Mouse (Mus musculus) layer of hippocampus, adult 18-20 months (tissue): Measurements from ENCODE around the gene Tmem212. TPM values are rescaled to one million over a fixed set of nuclear protein-coding genes. Genes with fewer than 3 reads are reported as not detected.
"Not testable (repeated sequence)": the region's sequence is repeated elsewhere in the genome, so short reads cannot be mapped to it uniquely, and the experiment has no call there.

Experiments
- DNase-seq, 2 experiments: peaks; one replicate each; pipeline ENCODE4 v3.0.0; 2022; ENCODE audit warnings: low spot score in 2 of 2
- long read RNA-seq: library from polyadenylated mRNA; stranded (forward); transcript quantifications from one replicate; pipeline ENCODE4 v2.0.0, GENCODE M21; 2021
- total RNA-seq, 2 experiments: library from RNA; stranded (reverse); gene quantifications; 2 replicates each; pipeline ENCODE4 v1.2.3; 2021

Tmem212 gene
- total RNA-seq, result 1 to 10 TPM; 2.8 to 3.9 TPM
- long read RNA-seq, partial matches to known transcripts, result 0 of 1 reads
- long read RNA-seq, other reads (novel, unspliced or antisense), result 1 of 1 reads

- DNase-seq, result no peak
Observed at GRCm38 (mm10) chr3:27896318-27896892, at the start of gene Tmem212. Gene Tmem212, minus strand, starts transcription at chr3:27896368.

- DNase-seq, result not testable (repeated sequence)
Observed at GRCm38 (mm10) chr3:27945397-27945796, 49.2 kb upstream of the Tmem212 start.

DNA sequence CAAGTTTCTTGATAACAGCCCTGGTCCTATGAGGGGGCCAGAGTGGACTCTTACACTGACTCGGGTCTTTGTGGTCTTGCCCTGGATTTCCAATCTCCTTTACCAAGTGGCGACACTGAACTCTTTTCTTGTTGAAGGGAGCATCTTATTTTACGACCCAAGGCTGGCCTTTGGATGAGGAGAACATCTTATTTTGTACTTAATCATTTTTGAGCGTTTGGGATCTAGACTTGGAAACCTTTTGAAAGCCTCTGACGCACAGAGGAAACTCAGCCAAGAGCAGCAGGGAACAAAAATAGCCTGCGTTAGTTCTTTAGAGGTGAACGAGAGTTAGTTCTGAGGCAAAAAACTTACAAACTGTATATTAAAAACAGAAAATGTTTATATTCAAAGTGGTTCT, 46.8 kb upstream of the Tmem212 start:
- no peak for DNase-seq

DNA sequence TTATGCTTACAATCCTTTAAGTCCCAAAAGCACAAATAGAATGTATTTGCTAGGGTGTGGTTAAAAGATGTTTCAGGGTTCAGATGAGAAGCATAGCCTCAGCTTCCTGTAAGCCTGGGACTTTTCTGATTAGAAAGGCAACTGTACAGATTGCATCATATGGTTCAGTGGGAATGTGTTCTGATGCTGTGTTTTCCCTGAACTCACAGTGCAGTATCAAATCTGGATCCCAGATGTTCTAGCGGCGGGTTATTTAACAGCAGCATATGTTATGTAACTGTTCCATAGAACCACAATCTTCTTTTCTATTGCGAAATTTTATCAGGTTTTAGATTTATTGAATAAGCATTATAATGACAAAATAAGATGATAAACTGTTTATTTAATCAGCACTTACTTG, 45.5 kb upstream of the Tmem212 start:
- DNase-seq, result no peak

- peak; percentile 25 to 71 for DNase-seq
Observed at GRCm38 (mm10) chr3:27938381-27939323, 42.5 kb upstream of the Tmem212 start, which contains the start of gene Pld1. Gene Pld1, plus strand, starts transcription at chr3:27938695.

DNA sequence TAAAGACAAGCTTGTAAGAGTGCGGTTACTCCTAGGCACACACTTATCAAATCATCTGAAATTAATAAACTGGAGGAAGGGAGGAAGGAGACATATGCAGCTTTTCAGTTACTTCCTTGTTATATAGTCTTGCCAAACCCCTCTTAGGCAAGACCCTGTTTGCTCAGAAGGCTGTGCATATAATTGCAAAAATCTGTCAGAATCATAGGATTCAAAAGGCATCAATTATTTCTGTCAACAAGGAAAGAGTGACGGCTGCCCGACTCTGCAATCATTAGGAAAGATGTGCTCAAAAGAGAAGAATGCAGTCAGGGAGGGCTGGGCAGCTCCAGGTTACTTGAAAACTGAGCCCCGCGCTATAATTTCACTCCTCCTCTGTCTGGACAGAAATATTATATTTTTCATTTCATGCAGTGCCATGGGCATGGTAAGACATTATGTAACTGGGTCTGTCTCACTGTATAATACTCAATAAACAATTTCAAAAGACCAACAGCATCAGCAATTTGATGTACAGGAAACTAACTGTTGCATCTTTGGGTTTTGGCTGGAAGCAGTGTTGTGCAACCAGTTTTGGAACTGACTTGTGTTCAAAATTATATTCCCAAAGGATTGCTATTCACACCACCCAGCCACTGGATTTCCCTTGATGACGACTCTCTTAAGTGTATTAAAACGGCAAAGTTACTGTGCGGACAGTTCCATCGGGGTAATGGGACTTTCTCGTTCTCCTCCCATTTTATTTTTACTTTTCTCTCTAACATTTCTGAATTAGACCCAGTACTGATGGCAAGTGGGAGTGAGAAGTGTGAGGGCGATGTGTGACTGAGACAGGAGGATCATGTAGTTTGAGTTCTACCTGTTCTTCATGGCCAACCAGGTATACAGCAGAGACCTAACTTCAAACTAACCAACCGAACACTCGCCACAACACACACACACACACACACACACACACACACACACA, 41.3 kb upstream of the Tmem212 start:
- DNase-seq, result no peak

DNA sequence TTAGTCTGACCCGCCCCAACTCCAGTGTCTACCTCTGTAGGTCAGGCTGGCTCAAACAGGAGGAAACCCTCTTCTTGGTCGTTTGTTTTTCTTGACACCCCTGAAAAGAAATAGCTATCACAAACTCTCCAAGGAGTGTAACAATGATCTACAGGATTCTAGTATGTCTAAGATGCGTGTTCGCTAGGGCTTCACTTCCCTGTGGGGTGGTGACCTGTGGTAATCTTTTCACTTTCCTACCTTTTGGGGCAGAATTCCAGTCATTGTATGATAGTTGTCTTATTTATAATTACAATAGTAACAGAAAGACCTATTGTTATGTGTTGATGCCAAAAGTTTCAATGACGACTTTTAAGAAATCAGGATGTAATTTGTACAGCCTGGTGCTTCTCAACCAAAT, 40.6 kb upstream of the Tmem212 start:
- DNase-seq, result no peak

GRCm38 (mm10) chr3:27935644-27936043, 39.5 kb upstream of the Tmem212 start:
- no peak for DNase-seq

DNA sequence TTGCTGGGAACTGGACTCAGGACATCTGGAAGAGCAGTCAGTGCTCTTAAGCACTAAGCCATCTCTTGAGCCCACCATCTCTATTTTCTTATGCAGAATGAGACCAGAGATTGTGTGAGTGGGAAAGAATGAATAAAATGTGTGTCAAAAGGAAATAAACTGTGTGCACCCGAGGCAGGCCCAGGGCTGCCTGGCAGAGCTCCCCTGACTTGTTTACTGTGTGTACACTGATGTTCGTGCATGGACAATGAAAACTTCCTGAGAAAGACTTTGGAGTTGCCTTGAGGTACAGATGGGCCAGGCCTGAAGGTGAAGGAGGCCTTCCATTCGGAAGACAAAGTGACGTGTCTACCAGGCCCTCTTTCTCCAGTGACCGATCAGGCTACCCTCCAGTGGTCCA, 36.2 kb upstream of the Tmem212 start:
- no peak for DNase-seq

DNA sequence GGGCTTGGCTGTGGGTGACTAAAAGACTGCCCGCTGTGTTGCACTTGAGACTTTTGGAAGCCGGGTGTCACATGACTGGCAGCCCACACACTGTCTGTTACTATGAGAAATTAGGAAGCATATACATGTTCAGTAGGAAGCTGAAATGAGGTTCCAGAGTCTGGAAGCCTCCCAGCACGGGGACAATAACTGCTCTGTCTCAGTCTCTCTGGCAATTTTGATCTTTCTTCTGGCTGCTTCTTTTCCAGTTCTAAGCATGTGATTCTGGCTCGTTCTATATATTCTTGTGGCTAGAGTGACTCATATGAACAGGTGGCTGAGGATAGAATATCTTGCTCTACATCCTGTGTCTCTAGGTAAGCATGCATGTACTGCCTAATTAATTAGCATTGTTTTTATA, 33.1 kb upstream of the Tmem212 start:
- DNase-seq, result peak in 1 of 2 experiments; percentile 6

DNA sequence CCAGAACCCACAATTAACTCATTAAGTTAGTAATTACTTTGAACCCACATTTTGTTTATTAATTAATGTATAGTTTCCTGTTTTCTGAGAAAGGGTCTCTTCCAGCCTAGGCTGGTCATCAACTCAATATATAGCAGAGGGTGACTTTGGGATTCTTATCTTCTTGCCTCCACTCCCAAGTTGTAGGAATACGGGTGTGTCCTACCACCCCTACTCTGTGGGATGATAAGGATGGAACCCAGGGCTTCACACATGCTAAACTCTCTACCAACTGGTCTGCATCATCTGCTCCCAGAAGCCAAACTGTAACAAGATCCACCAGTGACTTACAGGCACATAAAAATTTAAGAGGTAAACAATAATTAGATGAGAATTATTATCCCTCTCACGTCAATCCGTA, 27.9 kb upstream of the Tmem212 start:
- no peak for DNase-seq

DNA sequence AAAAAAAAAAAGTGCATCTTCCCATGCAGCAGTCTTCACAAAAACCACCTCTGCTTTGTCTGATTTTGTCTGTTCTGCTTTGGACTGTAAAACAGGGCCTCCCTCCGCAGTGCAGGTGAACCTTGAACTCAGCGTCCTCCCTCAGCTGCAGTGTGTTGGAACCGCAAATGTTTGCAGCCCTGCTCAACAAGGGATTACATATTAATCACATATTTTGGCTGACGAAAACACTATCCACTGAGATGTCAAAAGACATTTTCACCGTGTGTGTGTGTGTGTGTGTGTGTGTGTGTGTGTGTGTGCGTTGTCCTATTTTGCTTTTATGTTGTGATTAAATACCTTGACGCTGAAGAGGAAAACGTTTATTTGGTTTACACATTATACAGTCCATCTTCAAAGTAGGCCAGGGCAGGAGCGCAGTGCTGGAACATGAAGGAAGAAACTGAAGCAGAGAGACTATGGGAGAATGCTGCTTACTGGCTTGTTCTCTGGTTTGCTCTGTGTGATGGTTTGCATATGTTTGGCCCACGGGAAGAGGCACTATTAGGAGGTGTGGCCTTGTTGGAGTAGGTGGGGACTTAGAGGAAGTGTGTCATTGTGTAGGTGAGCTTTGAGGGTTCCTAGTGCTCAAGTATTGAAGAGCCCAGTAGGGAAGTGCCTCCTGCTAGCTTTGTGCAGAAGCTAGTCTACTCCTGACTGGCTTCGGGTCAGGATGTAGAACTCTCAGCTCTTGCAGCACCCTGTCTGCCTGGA, 25.3 kb upstream of the Tmem212 start:
- no peak for DNase-seq

GRCm38 (mm10) chr3:27918656-27919436, 22.7 kb upstream of the Tmem212 start:
- no peak for DNase-seq

DNA sequence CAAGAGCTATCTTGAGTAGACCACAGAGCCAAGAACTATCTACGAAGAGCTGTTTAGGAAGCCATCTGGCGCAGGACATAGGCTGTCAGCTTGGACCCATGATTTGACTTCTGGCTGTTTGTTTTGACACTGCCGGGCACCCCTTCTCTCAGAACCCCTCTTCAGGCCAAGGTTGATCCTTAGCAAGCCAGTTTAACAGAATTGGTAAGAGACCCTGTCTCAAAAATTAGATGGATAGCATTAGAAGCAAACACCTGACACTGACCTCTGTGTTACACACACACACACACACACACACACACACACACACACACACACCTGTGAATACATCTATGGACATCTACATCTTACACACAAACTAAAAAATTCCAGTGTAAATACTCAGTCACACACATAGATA, 12.8 kb upstream of the Tmem212 start:
- DNase-seq, result no peak

- no peak for DNase-seq
Observed at GRCm38 (mm10) chr3:27908316-27908715, 12.1 kb upstream of the Tmem212 start.

GRCm38 (mm10) chr3:27907301-27907700, 11.1 kb upstream of the Tmem212 start:
- DNase-seq, result no peak

- DNase-seq, result no peak
Observed at GRCm38 (mm10) chr3:27906647-27907209, 10.6 kb upstream of the Tmem212 start.

GRCm38 (mm10) chr3:27904659-27905330, 8.6 kb upstream of the Tmem212 start:
- no peak for DNase-seq

DNA sequence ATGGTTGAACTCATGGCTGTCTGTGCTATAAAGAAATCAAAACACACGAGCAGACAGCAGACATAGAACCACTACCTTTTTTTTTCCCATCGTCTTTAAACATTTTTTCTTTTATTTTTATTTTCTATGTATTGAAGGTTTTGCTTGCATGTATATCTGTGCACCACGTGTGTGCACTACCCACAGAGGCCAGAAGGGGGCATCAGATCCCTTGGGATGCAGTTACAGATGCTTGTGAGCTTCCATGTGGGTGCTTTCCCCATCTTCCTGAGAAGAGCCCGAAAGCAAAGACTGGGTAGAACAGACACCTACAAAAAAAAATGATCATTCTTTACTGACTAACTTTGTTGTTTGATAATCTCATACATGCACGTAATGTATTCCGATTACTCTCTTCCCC, 5.7 kb upstream of the Tmem212 start:
- no peak for DNase-seq
